Mouse (Mus musculus) adrenal gland, postnatal 4 days (tissue): ENCODE results near the gene Nphp1. TPM values are rescaled to one million over a fixed set of nuclear protein-coding genes. Genes with fewer than 3 reads are reported as not detected.

Source experiments
- DNase-seq, 2 experiments: peaks; one replicate each; pipeline ENCODE4 v3.0.0; 2021 to 2022; ENCODE audit warnings: low spot score in 2 of 2, mixed read lengths in 2 of 2
- total RNA-seq, 2 experiments: library from RNA; stranded (reverse); gene quantifications; 2 replicates each; pipeline ENCODE4 v1.2.3; 2021

Gene Nphp1
- total RNA-seq, 2 experiments from 2014 or later = 37.6 to 42.6 TPM

DNA sequence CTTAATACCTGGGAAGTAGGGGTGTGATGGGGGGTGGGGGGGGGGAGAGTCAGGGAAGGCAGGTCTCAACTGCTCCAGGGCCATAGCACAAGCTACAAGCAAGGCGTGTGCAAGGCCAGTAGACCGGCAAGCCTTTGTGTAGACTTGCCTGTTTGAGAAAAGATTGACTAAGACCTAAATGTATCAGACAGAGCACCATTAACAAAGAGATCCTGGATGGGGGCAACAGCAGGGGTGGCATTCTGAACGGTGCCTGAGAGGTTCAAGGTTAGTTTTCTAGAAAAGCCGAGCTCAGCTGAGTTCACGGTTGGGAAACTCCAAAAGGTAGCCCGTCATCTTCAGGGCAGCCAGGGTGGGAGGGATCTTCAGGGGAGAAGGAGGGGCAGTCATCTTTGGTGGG lies 83.4 kb downstream of the Nphp1 start:
- no peak for DNase-seq

Other genes starting within 250 kb of the Nphp1 start
- gene Prom2, start 247.4 kb downstream of the Nphp1 start, total RNA-seq = under 1 TPM; 0.34 to 0.81 TPM
- gene Zfp661, start 201.8 kb downstream of the Nphp1 start, total RNA-seq = 1 to 10 TPM; 4.8 to 4.9 TPM
- gene Mrps5, start 201.7 kb downstream of the Nphp1 start, total RNA-seq = 100 to 1,000 TPM; 126 to 141 TPM
- gene Mal, start 132.2 kb downstream of the Nphp1 start, total RNA-seq = 10 to 100 TPM in 1 of 2 experiments, 1 to 10 TPM in 1; 7.3 to 19.1 TPM
- gene Mall, start 59.0 kb downstream of the Nphp1 start, total RNA-seq = 1 to 10 TPM; 3.1 to 3.5 TPM
- 10 to 100 TPM; 65.4 to 66.7 TPM for gene Mtln, start 3.6 kb upstream of the Nphp1 start, total RNA-seq
- 10 to 100 TPM; 13.1 to 14.8 TPM for gene Bub1, start 43.0 kb upstream of the Nphp1 start, total RNA-seq
- gene Acoxl, start 50.0 kb upstream of the Nphp1 start, total RNA-seq = under 1 TPM; 0.20 to 0.42 TPM